Mouse (Mus musculus) small intestine, adult 2 months (tissue): Measurements from ENCODE around the gene Arrdc4.

Source experiments
- CTCF ChIP-seq: fragments of 200-500 bp; IDR thresholded peaks from 2 replicates; pipeline ENCODE4 v1.5.1; 2012; ENCODE audit warnings: low read depth, mild to moderate bottlenecking, control low read depth, inconsistent platforms, low read length, moderate library complexity, mixed read lengths; ENCODE audit not compliant: insufficient replicate concordance, insufficient read length; ENCODE audit errors: extremely low read depth
- POLR2A ChIP-seq: fragments of 200-500 bp; IDR thresholded peaks from 2 replicates; pipeline ENCODE4 v1.6.1; 2012; ENCODE audit warnings: low read depth, mild to moderate bottlenecking, control low read depth, inconsistent platforms, low read length, moderate library complexity

DNA sequence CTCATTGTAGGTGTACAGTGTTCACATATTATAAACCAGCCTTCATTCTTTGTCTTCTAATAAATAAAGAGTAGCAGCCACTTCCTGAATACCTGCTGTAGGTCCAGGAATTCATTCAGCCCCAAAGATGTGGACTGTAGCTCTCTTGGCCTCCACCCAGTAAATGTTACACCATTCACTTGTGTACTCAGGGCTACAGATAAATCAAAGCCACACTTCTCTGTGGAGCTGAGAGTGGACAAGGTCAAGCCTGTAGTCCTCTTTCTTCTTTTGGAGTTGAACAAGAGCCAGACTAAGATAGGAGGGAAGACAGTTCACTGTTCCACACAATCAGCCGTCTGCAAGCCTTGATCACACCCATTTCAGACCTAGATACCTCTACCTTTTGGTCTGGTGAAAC lies 36.1 kb downstream of the Arrdc4 start:
- no peak for TF ChIP-seq POLR2A
- no peak for TF ChIP-seq CTCF
